Comparison of ENCODE assay signal across 2 mouse cellular contexts in the genomic region with DNA sequence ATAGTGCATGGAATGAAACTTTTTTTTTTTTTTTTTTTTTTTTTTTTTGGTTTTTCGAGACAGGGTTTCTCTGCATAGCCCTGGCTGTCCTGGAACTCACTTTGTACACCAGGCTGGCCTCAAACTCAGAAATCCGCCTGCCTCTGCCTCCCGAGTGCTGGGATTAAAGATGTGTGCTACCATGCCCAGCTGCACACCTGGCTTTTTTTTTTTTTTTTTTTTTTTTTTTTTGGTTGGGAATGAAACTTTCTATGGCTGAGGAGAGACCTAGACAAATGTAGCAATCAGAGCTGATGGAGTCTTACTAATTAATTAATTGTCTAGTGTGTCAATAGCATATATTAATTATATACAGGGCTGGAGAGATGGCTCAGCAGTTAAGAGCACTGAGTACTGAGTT. TPM values are rescaled to one million over a fixed set of nuclear protein-coding genes. Genes with fewer than 3 reads are reported as not detected.
"Had no signal": no experiment of that assay in that cellular context is flagged by ENCODE, and none has a peak within 500 bp of the region (broad histone marks: within the 10 kb centered on the region; RNA-seq: fewer than 3 reads in every experiment).

No protein-coding gene starts in this region.

RNA-seq across cellular contexts. Expression of a gene that starts 4.9 kb away (rescaled TPM):
- total RNA-seq: megakaryocyte-erythroid progenitor cell, adult 5-6 weeks; monocyte, adult 5-6 weeks had no signal
